In the genomic region with DNA sequence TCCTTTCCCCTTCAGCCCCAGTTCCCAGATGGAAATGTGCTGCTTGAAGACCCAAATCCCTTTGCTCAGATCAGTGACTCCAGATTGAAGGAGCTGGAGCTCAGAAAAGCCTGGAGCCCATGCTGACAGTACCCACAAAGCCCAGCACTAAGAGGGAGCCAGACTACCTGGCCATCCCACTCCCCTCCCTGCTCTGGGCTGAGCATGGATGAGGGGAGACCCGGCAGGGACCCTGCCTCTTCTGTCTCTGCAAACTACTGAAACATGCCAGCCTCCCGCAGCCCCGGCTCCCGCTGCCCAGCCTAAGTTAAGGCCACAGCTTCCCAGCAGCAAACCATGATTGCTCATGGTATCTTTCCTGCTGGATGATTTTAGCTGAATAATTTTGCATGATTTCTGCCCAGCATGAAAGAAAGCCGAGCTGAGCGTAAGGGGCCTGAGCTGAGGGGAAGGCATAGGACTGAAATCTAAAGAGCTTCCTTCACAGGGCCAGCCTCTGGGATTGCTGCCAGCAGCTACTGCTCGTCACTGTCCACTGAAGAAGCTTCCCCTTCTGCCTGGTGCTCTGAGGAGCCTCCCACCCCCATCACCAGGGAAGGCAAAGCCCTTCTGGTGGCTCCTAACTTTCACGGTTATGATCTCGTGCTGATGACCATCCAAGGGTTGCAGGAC, we compare ENCODE assay signal across 10 mouse cellular contexts.
DNase-seq lines count a peak whose midpoint lies in the region; ATAC-seq lines count a peak whose summit lies in the region.
"Had no signal": no experiment of that assay in that cellular context is flagged by ENCODE, and none has a peak within 500 bp of the region (broad histone marks: within the 10 kb centered on the region; RNA-seq: fewer than 3 reads in every experiment).

No protein-coding gene starts in this region.

- H3K4me1 ChIP-seq in heart, embryonic 10.5 days: 0 out of 2 replicates have a peak, but pooled peaks cover 8% of the 10 kb centered on the region
- peaks cover 36% of the 10 kb centered on the region for H3K4me1 ChIP-seq in forebrain, embryonic 15.5 days

- H3K27me3 ChIP-seq in heart, embryonic 10.5 days (ENCODE audit: insufficient read depth, poor library complexity, severe bottlenecking): peaks cover 22% of the 10 kb centered on the region; the same call in 1 of the 2 replicates
- H3K27me3 ChIP-seq in forebrain, embryonic 15.5 days: no peaks in the 10 kb centered on the region

- DNase-seq in heart, adult 11 months: peak; percentile 90
- no peak for DNase-seq in heart, embryonic 10.5 days (ENCODE audit: low spot score)
- peak; percentile 25 for DNase-seq in layer of hippocampus, adult 9-11 months
- DNase-seq in layer of hippocampus, postnatal 25 days (ENCODE audit: extremely low spot score in 1 of 2, low spot score in 1 of 2): no peak
- DNase-seq in adrenal gland, postnatal 36 days: peak; percentile 35 to 56
- DNase-seq: thymus, postnatal 4 days had no signal

- no peak; the same call in 1 of the 2 replicates for ATAC-seq in forebrain, embryonic 15.5 days (replicated peaks)
- no peak for ATAC-seq in megakaryocyte, adult 5-6 weeks (ENCODE audit: poor library complexity, severe bottlenecking)

- no peak overlapping the region for H3K4me2 ChIP-seq in forebrain, embryonic 15.5 days (replicated peaks)
- H3K4me2 ChIP-seq: liver, embryonic 11.5 days had no signal

- no peak overlapping the region for H3K27ac ChIP-seq in heart, embryonic 10.5 days
- H3K27ac ChIP-seq in forebrain, embryonic 15.5 days (replicated peaks): 0 out of 2 replicates have a peak overlapping the region, but pooled peaks have one; percentile 0

- no peak overlapping the region for H3K4me3 ChIP-seq in heart, embryonic 10.5 days
- no peak overlapping the region for H3K4me3 ChIP-seq in forebrain, embryonic 15.5 days
- H3K4me3 ChIP-seq: megakaryocyte, embryonic 14.5 days had no signal

- 72% methylated on average over 9 of the region's 9 CpGs for WGBS in heart, embryonic 10.5 days
- WGBS in forebrain, embryonic 15.5 days: 49% methylated on average over 9 of the region's 9 CpGs

- H3K9ac ChIP-seq in forebrain, embryonic 15.5 days (replicated peaks): no peak overlapping the region

- no peaks in the 10 kb centered on the region for H3K9me3 ChIP-seq in heart, embryonic 10.5 days
- H3K9me3 ChIP-seq in forebrain, embryonic 15.5 days: no peaks in the 10 kb centered on the region

- H3K36me3 ChIP-seq in heart, embryonic 10.5 days: no peaks in the 10 kb centered on the region
- H3K36me3 ChIP-seq in forebrain, embryonic 15.5 days: no peaks in the 10 kb centered on the region

Comparison
In these comparisons a context has a peak if more than half of its experiments do, and no peak if none do; other contexts are left out.
1. DNase-seq: peak in heart, adult 11 months (single experiment), layer of hippocampus, adult 9-11 months (single experiment) and adrenal gland, postnatal 36 days (2 of 2); none in heart, embryonic 10.5 days (single experiment) and layer of hippocampus, postnatal 25 days (0 of 2).